Mouse (Mus musculus) intestine, embryonic 14.5 days (tissue): Measurements from ENCODE around the gene Dnaja1. TPM values are rescaled to one million over a fixed set of nuclear protein-coding genes. Genes with fewer than 3 reads are reported as not detected.

Experiments
- ATAC-seq: fragments of 200-750 bp; cut with Nextera tagmentation; replicated peaks from 2 replicates; pipeline ENCODE4 v1.8.0; 2017; ENCODE audit warnings: low read depth, moderate number of reproducible peaks, moderate TSS enrichment, moderate library complexity; ENCODE audit not compliant: low FRiP score, low TSS enrichment
- DNase-seq: peaks from one replicate; pipeline ENCODE4 v3.0.0-alpha.2; 2018; ENCODE audit warnings: low spot score
- H3K27ac ChIP-seq: fragments of 300-500 bp; sonication (generic); 2 replicates; pipeline ENCODE4 v1.5.1; 2014; ENCODE audit warnings: low read depth, mild to moderate bottlenecking, control low read depth
- H3K27me3 ChIP-seq: fragments of 300-500 bp; sonication (generic); replicated peaks from 2 replicates; pipeline ENCODE4 v1.6.1; 2014; ENCODE audit warnings: low read length, control low read depth; ENCODE audit not compliant: control insufficient read depth, insufficient read depth
- H3K36me3 ChIP-seq: fragments of 300-500 bp; sonication (generic); 2 replicates; pipeline ENCODE4 v1.6.1; 2014; ENCODE audit warnings: low read length, control low read depth; ENCODE audit not compliant: control insufficient read depth, insufficient read depth
- H3K4me1 ChIP-seq: fragments of 300-500 bp; sonication (generic); replicated peaks from 2 replicates; pipeline ENCODE4 v1.6.1; 2014; ENCODE audit warnings: low read length, control low read depth, mixed read lengths; ENCODE audit not compliant: control insufficient read depth, insufficient read depth
- H3K4me2 ChIP-seq: fragments of 300-500 bp; sonication (generic); 2 replicates; pipeline ENCODE4 v1.6.1; 2014; ENCODE audit warnings: low read length
- H3K4me3 ChIP-seq: fragments of 300-500 bp; sonication (generic); 2 replicates; pipeline ENCODE4 v1.5.1; 2014; ENCODE audit warnings: low read depth, low read length, control low read depth, mixed read lengths
- H3K9ac ChIP-seq: fragments of 300-500 bp; sonication (generic); 2 replicates; pipeline ENCODE4 v1.6.1; 2014; ENCODE audit warnings: mild to moderate bottlenecking, low read length
- H3K9me3 ChIP-seq: fragments of 300-500 bp; sonication (generic); 2 replicates; pipeline ENCODE4 v1.6.1; 2016; ENCODE audit warnings: low read length, control low read depth; ENCODE audit not compliant: control insufficient read depth
- WGBS: fragments of 180-500 bp; shearing (Covaris S2); extraction: QIAGEN DNeasy Blood & Tissue Kit; methylation state at CpG from one replicate; pipeline ENCODE4 v1.1.7; 2014; 5-methylcytosine and 5-hydroxymethylcytosine counted together
- polyA plus RNA-seq: library from polyadenylated mRNA; unstranded; fragments of >200 nt; fragmentation: Nextera tagmentation; extraction: Ambion mirVana; gene quantifications from 2 replicates; pipeline ENCODE4 v1.2.1, GENCODE M21; 2014

Dnaja1 gene
- polyA plus RNA-seq, 1 experiment from 2014 or later, result 338 TPM

GRCm38 (mm10) chr4:40697059-40697458 lies 24.9 kb upstream of the Dnaja1 start:
- H3K27me3 ChIP-seq, result no peaks in the 10 kb centered on the region
- no peak for DNase-seq
- no peak overlapping the region for H3K4me2 ChIP-seq
- H3K27ac ChIP-seq, result no peak overlapping the region
- no peak overlapping the region for H3K9ac ChIP-seq
- 82% methylated on average over 7 of the region's 7 CpGs for WGBS
- H3K36me3 ChIP-seq, result peaks cover 41% of the 10 kb centered on the region
- peaks cover 4% of the 10 kb centered on the region for H3K4me1 ChIP-seq
- no peak for ATAC-seq
- H3K4me3 ChIP-seq, result no peak overlapping the region
- H3K9me3 ChIP-seq, result no peaks in the 10 kb centered on the region

DNA sequence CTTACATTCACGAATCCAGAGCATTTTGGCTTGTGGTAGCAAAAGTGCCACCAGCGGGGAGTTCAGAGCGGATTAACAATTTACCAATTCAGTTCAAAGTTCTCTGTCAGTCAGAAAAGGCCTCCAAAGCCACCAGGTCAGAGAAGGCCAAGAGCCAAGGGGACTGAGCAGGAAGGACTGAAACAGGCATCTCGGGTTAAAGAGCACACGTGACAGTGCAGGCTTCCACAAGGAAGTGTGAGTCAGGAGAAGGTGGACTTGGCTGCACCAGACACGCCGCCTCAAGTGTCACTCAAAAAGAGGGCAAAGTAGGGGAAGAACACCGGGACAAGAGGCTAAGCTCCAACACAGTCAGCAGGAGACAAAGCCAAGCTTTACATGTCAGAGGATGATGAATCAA lies 21.7 kb upstream of the Dnaja1 start:
- H3K4me2 ChIP-seq, result no peak overlapping the region
- peaks cover 11% of the 10 kb centered on the region for H3K4me1 ChIP-seq
- WGBS, result 72% methylated on average over 8 of the region's 8 CpGs
- H3K27ac ChIP-seq, result 0 out of 2 replicates have a peak overlapping the region, but pooled peaks have one; percentile 18
- H3K9ac ChIP-seq, result no peak overlapping the region
- no peaks in the 10 kb centered on the region for H3K9me3 ChIP-seq
- no peak overlapping the region for H3K4me3 ChIP-seq
- DNase-seq (no peak), ATAC-seq (no peak)
- peaks cover 12% of the 10 kb centered on the region for H3K36me3 ChIP-seq
- H3K27me3 ChIP-seq, result no peaks in the 10 kb centered on the region

DNA sequence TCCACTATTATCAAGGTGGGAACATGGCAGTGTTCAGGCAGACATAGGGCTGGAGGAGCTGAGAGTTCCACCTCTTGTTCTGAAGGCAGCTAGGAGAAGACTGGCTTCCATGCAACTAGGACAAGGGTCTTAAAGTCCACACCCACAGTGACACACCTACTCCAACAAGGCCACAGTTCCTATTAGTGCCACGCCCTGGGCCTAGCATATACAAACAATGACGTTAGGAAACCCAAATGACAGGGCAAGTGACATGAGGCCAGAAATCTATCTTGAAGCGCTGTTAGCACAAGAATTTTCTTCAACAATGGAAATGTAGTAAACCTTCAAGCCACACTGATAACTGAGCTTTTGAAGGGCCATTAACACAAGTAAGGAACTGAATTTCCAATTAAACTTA lies 20.2 kb upstream of the Dnaja1 start:
- DNase-seq (no peak), ATAC-seq (no peak)
- Histone ChIP-seq H3K27ac (peak overlapping the region; percentile 97; the same call in 1 of the 2 replicates), H3K4me2 (peak overlapping the region; percentile 90), H3K9me3 (no peaks in the 10 kb centered on the region), H3K4me1 (peaks cover 11% of the 10 kb centered on the region), H3K4me3 (peak overlapping the region; percentile 66), H3K36me3 (no peaks in the 10 kb centered on the region), H3K9ac (no peak overlapping the region; the same call in 1 of the 2 replicates), H3K27me3 (no peaks in the 10 kb centered on the region)
- WGBS, result 74% methylated on average over 3 of the region's 3 CpGs

GRCm38 (mm10) chr4:40702797-40703709 lies 18.9 kb upstream of the Dnaja1 start, which contains the start of gene Aptx:
TSS of gene Aptx (minus strand) at chr4:40703194.
- no peaks in the 10 kb centered on the region for H3K27me3 ChIP-seq
- H3K9ac ChIP-seq, result peak within 1 kb of the TSS; percentile 67
- under 1% methylated on average over 42 of the region's 42 CpGs for WGBS
- DNase-seq, result peak; percentile 100
- no peaks in the 10 kb centered on the region for H3K36me3 ChIP-seq
- peak within 1 kb of the TSS; percentile 90 for H3K4me2 ChIP-seq
- peak within 1 kb of the TSS; percentile 66 for H3K4me3 ChIP-seq
- H3K27ac ChIP-seq, result peak within 1 kb of the TSS; percentile 97
- no peaks in the 10 kb centered on the region for H3K9me3 ChIP-seq
- peaks cover 11% of the 10 kb centered on the region for H3K4me1 ChIP-seq
- ATAC-seq, result peak; percentile 92

DNA sequence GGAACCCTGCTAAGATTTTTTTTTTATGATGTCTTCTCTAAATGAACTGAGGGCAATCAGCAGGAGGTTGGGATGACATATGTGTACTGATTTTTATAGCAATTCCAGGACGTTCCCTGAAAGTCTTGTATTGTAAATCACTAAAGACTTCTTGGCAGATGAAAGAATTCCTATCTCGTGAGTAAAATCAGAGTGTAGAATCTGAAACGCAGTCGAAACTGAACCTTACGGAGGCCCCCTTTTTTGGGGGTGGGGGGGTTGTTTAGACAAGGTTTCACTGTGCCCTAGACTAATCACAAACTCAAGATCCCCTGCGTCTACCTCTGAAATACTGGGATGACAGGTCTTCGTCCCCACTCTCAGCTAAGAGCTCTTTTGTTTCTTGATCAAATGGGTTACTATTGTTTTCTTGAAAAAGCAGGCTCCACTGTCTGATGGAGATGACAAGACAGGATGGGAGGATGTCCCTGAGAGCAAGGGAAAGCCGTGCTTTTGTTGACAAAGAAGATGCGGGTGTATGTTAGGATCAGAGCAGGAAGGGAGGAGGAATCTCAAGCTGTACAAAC lies 18.2 kb upstream of the Dnaja1 start:
- DNase-seq (no peak), ATAC-seq (no peak)
- Histone ChIP-seq H3K9ac (peak overlapping the region; percentile 67), H3K4me2 (peak overlapping the region; percentile 90), H3K4me3 (peak overlapping the region; percentile 66), H3K4me1 (peaks cover 11% of the 10 kb centered on the region), H3K27me3 (no peaks in the 10 kb centered on the region), H3K27ac (peak overlapping the region; percentile 97), H3K36me3 (no peaks in the 10 kb centered on the region), H3K9me3 (no peaks in the 10 kb centered on the region)
- WGBS, result 14% methylated on average over 9 of the region's 9 CpGs

DNA sequence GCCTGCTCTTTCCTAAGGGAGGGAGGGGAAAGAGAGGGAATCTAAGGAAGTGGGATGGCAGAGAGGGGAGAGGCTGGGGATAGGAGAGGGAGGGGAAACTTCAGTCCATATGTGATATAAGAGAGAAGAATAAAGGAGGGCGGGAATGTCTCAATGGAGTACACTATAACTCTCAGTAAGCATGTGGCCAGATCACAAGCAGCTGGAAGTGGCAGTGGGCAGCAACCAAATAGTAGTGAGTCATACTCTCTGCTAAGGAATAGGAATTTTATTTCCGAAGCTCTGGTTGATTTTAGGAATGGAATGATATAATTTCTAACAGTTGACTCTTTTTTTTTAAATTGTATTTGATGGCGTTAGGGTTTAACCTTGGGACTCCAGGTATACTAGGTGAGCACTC lies 4.8 kb upstream of the Dnaja1 start:
- Histone ChIP-seq H3K27me3 (no peaks in the 10 kb centered on the region), H3K4me1 (peaks cover 8% of the 10 kb centered on the region), H3K9ac (no peak overlapping the region), H3K36me3 (no peaks in the 10 kb centered on the region), H3K4me2 (no peak overlapping the region), H3K4me3 (no peak overlapping the region), H3K9me3 (no peaks in the 10 kb centered on the region), H3K27ac (no peak overlapping the region)
- WGBS, result 93% methylated on average over 3 of the region's 3 CpGs
- no peak for DNase-seq
- ATAC-seq, result no peak

- no peak for ATAC-seq
- peak overlapping the region; percentile 98 for H3K27ac ChIP-seq
- peaks cover 17% of the 10 kb centered on the region for H3K4me1 ChIP-seq
- no peaks in the 10 kb centered on the region for H3K9me3 ChIP-seq
- 94% methylated on average over 8 of the region's 8 CpGs for WGBS
- H3K27me3 ChIP-seq, result no peaks in the 10 kb centered on the region
- H3K9ac ChIP-seq, result no peak overlapping the region
- peaks cover 19% of the 10 kb centered on the region for H3K36me3 ChIP-seq
- H3K4me2 ChIP-seq, result peak overlapping the region; percentile 85; the same call in 1 of the 2 replicates
- no peak for DNase-seq
- no peak overlapping the region for H3K4me3 ChIP-seq
These were observed 1.0 kb upstream of the Dnaja1 start for GRCm38 (mm10) chr4:40720910-40721309.

DNA sequence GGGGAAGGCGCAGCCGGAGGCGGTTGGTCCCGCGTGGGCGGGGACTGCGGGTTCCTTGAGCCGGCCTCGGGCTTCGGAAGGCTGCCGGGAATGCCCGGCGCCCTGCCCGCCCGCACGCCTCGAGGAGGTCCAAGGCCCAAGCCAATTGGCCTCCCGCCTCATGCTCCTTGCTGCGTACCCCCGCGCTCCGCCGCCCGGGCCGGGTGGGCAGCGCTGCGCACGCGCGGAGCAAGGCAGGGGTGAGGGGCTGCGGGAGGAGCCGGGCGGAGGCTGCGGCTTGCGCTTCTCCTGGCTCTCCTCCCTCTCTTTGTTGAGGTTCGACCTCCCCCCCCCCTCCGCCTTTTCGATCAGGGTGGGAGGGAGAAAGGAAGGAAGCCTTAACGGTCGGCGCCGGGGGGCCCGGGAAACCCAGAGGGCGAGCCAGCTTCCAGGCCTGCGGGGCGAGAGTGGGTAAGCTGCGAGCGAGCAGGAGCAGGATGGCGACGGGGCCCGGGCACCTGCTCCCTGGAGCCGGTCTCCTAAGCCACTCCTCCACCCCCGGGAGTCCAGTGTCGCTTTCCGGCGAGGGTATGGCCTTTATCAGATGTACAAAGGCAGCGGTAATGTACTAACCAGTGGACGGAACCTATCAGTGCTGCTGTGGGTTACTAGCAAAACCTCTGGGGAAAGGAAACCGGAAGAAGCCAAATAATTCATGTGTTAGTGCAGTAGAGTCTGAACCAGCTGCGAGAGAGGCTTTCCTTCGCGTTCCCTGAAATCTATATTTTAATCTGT lies 924 bp downstream of the Dnaja1 start:
- Histone ChIP-seq H3K4me2 (peak overlapping the region; percentile 85), H3K9ac (peak overlapping the region; percentile 93), H3K4me1 (peaks cover 17% of the 10 kb centered on the region), H3K27me3 (no peaks in the 10 kb centered on the region), H3K9me3 (no peaks in the 10 kb centered on the region), H3K27ac (peak overlapping the region; percentile 98), H3K36me3 (peaks cover 39% of the 10 kb centered on the region), H3K4me3 (peak overlapping the region; percentile 59)
- ATAC-seq (peak; percentile 90), DNase-seq (peak; percentile 89)
- under 1% methylated on average over 50 of the region's 62 CpGs for WGBS
